Mouse (Mus musculus) adrenal gland, postnatal 25 days (tissue): Measurements from ENCODE around the gene Bmp8b. TPM values are rescaled to one million over a fixed set of nuclear protein-coding genes. Genes with fewer than 3 reads are reported as not detected.
"Not testable (repeated sequence)": the region's sequence is repeated elsewhere in the genome, so short reads cannot be mapped to it uniquely, and the experiment has no call there.

Source experiments
- DNase-seq: peaks from one replicate; pipeline ENCODE4 v3.0.0; 2021; ENCODE audit warnings: mixed read lengths
- long read RNA-seq: library from polyadenylated mRNA; stranded (forward); transcript quantifications from one replicate; pipeline ENCODE4 v2.0.0, GENCODE M21; 2021
- total RNA-seq: library from RNA; stranded (reverse); gene quantifications from 2 replicates; pipeline ENCODE4 v1.2.3, GENCODE M21; 2021

Gene Bmp8b
- total RNA-seq = not detected in 2 replicates
- long read RNA-seq = 0 reads

DNA sequence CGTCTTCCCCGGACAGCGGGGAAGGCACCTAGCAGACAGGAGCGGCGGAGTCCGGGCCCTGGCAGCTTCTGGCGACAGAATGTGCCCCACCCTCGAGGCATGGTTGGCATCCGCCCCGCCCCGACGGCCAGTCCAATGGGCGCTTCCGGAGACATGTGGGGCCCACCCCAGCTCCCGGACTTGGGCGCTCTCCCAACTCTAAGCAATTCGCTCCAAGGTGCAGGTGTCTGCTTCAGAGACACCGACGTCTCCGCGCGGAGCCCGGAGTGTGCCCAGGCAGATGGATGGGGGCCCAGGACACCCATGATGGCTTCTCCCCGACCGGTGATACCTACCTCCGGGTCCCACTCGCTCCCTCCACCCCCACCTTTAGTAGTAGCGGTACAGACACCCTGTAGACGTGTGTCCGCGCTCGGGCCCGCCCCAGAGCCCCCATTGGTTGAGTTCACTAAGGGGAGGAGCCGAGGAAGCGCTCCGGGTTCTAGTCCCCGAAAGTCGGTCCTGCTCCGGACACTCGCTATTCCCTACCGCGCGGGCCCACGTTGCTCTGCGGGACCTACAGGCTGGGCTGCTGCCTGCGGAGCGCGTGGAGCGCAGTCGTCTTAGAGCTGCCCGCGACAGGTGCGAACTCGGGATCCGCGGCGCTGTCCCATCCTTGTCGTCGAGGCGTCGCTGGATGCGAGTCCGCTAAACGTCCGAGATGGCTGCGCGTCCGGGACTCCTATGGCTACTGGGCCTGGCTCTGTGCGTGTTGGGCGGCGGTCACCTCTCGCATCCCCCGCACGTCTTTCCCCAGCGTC is at the start of gene Bmp8b:
Bmp8b (plus strand) TSS at position 515 of the 800 bp plus-strand sequence.
- no peak for DNase-seq

DNA sequence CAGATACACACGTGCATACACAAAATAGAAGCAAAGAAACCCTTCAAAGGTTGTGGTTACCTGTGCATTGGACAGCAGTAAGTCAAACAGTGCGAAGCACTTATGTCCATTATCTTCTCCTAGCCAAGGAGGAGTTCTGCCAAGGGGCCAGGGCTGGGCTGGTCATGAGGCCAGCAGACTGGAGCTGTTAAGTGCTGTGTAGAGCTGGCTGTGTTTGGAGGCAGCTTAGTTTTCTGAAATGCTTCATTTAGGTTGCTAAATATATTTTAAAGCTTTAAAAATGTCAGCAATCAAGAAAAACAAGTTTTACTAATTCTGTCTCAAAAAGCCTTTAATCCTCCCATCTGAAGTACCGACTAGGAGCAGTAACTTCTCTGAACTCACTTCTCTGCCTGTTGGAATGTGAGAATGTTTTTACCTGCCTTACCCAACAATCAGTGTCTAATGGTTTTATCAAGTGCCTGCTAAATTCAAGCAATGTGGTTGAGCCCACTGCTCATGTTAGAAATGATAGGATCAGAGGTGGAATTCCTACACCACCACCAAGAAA is 48.3 kb upstream of the Bmp8b start:
- no peak for DNase-seq

DNA sequence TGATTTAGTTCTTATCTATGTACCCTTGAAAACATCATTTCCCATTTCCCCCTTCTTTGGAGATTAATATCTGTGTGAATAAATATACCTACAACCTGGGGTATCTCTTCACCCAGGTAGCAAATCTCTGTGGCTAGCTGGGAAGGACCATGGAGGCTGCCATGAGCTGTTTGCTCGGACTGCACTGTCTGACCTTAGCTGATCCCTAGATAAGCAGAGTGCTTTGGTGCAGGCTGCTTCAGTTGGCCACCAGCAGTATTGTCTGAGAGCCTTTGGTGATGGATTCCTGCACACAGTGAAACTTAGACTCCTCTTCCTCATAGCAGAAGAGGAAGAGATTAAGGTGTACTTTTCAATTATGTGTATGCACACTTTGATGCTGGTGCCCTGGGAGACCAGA is 47.0 kb upstream of the Bmp8b start:
- DNase-seq = no peak

DNA sequence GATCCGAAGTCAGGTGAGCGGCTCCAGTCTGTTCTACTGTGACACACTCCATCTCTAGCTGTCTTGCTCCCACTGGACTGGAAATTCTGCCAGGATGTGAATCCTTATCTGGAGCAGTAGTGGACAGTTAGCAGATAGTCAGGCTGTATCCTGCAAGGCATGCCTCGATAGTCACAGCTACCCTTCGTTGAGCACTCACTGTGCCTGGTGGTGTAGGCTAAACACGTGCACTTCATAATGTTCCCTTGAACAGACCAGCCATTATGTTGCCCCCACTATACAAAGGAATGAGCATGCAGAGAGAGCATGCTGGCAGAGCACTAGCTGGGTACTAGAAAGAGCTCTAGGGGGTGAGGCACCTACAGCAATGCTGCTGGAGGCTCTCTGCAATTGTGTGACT is 43.2 kb upstream of the Bmp8b start:
- no peak for DNase-seq

DNA sequence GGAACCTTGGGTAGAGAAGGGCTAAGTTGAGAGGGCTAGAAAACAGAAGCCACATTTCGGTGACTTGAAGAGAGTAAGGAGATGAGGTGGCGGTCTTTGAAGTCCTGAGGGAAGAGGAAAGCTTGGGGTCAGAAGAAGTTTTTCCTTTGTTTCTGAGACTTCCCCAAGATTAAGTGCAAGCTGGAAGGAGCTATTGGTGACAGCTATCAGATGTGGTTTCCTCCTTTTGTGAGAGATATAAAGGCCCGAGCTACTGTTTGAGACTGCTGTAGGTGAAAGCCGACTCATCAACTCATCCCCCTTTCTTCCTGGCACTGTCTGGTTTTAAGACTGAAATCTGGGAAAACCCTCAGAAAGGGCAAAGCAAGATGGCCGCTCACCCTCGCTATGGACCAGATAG is 36.3 kb upstream of the Bmp8b start:
- no peak for DNase-seq

DNA sequence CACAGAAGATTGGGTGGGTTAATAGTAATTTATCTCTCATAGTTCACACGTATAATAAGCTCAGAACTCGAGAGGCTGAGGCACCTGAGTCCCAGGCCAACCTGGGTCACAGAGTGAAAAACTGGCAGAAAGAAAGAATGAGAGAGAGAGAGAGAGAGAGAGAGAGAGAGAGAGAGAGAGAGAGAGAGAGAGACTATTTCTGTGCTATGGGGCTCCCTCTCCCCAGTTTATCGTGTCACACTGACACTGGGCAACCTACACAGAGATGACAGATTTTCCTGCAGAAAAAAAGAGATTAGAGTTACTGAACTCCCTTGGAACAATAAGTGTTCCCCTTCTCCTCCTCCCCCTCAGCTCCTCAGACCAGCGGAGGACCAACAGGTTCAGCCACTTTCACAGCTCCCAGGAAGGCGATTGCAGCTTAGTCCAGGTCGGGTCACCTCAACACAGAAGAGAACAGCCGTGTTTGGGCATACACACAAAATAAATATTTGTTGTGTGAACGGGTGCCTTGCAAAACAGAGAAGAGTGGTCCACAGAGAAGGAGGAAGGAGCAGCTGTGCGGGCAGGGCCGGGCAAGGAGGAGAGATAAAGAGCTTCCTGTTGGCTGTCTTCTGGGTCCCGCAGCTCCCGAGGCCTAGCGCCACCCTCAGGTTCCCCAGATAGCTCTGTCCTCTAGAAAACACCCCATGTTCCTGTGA is 33.5 kb upstream of the Bmp8b start:
- DNase-seq = peak; percentile 23

DNA sequence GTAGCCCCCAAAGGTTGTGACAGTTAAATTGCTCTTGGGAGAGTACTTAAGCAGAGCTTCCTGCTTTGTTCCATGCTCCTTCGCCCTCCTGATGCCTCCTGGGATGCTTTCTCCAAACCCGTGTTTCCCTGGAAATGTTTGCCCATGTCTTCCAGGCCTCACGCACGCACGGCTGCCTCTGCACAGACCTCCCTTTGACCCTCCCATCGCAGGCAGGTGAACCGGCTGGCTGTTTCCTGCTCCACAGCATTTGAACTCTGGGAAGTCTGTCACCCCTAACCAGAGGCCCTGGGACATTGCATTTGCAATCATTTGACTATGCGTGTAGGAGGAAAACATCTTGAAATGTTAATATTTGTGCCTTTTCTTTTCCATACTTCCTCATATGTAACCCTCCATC is 28.0 kb upstream of the Bmp8b start:
- no peak for DNase-seq

DNA sequence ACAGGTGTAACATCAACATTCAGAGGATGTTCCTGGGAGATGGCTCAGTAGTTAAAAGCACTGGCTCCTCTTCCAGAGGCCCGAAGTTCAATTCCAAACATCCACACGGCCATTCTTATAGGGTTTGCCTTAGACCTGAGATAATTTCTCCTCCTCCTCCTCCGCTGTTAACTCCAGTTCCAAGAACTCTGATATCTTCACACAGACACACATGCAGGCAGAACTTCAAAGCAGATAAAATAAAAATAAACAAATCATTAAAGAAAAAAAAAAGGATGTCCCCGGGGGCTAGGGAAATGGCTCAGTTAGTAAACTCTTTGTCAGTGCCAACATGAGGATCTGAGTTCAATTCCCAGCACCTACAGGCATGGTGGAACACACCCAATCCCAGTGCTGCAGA is 26.7 kb upstream of the Bmp8b start:
- DNase-seq = no peak

DNA sequence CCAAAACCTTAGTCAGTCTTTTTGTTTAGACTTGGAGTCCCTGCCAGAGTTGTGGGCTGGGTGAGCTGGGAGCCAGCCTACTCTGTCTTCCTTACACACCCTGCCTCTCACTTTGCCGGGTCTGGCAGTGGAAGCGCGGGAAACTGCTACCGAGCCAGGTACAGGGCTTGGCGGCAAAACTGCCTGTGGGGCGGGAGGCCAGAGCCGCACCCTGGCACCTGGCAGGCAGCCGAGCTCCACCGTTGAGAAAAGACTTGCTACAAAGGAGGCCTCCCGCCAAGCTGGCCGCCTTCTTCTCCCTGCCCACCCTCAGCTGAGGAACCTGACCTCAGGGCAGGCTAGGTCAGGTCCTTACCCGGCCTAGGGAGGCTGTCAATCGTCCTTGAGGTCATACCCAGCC is 24.2 kb upstream of the Bmp8b start:
- peak; percentile 15 for DNase-seq

DNA sequence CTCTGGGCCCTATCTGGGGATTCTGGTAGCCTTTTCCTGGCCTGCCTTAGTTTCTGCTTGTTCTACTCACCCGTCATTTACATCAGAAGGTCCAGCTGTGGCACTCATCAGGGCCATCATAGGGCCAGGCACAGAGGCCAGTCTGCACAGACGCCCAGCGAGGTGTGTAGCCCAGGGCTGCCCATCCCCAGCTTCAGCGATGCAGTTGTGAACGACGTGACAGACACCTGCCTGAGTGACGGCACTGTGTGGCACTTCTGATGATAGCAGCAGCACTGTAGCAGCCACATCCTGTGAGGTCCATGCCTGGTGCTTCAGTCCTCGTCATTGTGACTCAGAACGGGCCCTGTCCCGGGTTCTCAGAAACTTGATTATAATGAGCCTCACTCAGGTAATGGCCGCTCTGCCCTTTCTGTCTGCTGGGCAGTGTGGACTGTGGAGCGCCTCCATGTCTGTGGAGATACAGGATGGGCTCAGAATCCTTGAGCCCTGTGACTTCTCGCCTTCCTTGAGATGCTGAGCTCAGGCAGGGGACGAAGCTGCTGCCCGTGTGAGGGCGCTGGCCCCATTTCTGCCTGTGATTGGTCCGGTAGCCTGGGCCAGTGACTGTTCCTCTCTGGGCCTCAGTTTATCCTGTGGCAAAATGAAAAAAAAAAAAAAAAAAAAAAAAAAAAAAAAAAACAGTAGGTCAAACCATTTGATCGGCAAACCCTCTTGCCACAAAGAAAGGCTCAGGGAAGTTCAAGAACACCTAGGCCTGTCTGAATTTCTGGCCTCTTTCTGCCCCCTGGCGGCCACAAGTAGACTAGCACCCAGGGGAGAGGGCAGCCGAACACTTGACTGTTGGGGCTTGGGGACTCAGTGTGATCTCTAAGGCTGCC is 22.4 kb upstream of the Bmp8b start:
- DNase-seq = peak; percentile 65

DNA sequence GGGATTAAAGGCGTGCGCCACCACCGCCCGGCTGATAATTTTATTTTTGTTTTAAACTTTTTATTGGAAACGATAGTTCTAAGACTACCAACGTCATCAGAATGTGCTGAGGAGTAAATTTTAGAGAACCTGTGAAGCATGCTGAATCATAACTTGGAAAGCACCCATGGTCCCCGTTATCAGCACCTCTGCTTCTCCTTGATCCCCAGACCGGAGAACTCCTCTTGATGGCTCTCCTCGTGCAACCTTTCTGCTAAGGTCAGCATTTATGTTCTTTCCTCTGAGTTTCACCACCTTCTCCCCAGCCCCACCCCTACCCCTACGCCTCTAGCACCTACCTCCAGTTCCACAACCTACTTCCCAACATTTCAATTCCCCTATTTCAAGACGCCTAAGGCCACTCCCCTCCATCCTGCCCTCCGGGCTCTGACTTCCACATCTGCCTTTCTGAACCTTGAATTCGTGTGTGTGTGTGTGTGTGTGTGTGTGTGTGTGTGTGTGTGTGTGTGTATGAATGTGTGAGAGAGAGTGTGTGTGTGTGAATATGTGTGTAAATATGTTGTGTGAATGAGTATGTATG is 21.6 kb upstream of the Bmp8b start:
- no peak for DNase-seq

DNA sequence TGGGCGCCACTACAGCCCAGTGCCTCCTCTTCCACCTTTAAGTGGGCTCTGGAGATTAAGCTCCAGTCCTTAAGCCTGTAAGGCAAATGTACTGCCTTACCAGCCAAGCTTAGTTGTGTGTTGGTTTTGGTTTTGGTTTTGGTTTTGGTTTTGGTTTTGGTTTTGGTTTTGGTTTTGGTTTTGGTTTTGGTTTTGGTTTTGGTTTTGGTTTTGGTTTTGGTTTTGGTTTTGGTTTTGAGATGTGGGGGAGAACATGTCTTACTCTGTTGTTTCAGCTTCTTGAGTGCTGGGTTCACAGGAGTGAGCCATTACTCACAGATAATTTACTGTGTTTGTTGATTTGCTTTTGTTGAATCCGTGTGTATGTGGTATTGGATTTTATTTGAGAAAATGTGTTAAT is 19.7 kb upstream of the Bmp8b start:
- no peak for DNase-seq

DNA sequence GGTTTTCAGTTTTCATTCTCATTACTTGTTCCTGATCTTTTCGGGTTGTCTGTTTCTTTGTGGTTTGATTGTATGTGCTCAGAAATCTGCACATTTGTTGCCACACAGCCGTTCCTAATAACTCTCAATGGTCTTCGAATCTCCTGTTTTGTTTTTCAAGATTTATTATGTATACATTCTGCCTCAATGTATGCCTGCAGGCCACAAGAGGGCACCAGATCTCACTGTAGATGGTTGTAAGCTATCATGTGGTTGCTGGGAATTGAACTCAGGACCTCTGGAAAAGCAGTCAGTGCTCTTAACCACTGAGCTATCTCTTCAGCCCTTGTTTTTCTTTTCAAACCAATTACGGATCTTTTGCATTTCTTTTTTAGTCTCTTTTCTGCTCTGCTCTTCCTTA is 18.6 kb upstream of the Bmp8b start:
- DNase-seq = no peak

DNA sequence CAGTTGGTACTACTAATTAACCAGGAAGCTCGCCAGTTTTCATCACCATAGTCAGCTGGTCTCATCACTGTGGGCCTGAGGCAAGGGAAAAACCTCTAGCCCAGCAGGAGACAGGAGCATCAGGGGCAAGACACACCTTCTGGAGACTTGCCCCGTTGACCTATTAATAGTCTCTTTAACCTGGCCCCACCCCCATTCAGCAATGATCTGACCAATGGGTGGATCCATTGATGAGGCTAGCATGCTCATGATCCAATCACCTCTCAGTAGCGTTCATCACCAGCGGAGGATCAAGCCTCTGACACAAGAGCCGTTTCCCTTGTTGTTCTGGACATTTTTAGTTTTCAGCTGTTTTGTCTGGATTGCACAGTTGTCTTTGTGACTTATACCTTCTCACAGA is 12.3 kb upstream of the Bmp8b start:
- DNase-seq = no peak

DNA sequence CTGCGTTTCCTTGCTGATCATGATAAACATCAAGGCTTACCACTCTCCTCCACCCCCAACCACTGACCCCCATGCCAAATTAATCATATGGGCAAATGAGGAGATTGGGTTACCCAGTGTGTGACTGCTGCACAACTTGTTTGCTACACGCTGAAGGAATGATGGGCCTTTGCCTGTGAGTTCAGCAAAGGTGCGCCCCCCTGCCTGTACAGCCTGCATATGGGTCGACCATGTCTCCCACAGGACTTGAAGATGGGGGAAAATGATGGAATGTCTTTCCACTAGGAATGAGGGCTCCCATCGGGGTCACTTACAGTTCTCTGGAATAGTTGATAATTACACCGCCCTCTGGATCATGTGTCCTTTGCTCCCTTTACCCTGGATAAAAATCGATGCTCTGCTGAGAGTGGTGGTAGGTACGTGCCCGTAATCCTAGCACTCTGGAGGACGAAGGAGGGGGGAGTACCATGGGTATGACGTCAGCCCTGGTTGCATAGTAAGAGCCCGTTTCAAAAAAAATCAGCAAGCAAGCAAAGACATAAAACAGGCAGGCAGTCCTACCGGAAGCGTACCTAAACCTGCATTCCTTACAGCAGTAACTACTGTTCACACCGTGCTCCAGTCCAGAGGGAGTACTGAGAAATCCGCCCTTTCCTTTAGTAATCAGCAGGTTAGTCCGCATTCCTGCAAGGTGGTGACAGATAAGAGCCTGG is 11.7 kb upstream of the Bmp8b start:
- no peak for DNase-seq

DNA sequence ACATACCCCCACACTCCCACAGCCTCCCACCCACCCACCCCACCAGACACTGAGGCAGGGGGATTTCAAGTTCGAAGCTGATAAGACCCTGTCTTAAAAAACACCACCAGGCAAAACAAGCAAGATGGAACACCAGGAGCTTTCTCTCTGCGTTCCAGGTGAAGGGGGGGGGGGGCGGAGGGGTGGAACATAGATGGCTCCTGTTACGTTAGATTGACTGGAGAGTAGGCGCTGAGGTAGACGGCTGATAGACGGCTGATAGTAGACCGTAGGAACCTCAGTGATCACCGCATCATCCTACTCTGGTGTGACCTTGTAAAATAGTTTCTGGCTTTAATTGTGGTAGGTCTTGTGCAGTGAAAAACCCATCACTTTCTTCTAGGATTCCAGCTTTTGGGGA is 11.1 kb upstream of the Bmp8b start:
- DNase-seq = no peak

DNA sequence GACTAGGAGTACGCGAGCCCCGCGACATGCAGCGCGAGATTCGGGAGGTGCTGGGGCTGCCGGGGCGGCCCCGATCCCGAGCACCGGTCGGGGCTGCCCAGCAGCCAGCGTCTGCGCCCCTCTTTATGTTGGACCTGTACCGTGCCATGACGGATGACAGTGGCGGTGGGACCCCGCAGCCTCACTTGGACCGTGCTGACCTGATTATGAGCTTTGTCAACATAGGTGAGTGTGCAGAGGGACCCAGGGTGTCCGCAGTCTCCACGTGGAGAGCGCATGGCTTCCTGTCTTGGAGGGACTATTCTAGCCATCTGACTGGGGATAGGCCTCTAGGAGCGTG is 456 bp downstream of the Bmp8b start:
- no peak for DNase-seq

DNA sequence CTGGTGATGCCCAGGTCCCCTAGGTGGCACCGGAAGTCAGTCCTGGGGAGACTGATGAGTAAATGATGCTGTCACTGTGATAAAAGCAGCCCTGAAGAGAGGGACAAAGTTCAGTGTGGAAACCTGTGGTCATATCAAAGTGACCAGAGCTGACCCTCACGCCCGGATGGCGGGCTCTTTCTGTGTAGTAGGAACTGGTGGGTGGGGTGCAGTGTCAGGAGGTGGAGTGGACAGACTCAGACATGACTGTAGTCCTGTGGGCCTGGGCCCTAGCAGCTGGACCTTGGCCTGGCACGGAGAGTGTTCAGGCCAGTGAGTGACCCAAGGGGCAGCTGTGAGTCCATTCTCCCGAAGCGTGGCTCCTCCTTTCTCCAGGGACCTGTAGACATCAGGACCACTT is 964 bp downstream of the Bmp8b start:
- not testable (repeated sequence) for DNase-seq

DNA sequence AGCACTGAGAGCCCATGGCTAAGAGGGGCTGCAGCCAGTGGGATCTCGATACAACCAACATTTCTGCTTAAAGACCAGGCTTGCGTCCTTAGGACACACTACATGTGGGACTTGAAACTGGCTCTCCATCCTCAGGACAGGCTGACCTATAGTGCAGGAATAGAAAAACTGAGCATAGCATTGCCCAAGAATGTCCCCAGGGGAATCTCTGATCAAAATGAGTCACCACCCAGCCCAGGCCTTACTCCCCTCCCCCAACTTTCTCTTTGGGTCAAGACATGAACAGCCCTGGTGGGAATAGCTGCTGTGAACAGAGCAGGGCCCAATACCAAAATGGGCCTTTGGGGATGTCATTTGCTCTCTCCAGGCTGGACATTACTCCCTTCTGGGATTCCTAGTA is 1.9 kb downstream of the Bmp8b start:
- no peak for DNase-seq

DNA sequence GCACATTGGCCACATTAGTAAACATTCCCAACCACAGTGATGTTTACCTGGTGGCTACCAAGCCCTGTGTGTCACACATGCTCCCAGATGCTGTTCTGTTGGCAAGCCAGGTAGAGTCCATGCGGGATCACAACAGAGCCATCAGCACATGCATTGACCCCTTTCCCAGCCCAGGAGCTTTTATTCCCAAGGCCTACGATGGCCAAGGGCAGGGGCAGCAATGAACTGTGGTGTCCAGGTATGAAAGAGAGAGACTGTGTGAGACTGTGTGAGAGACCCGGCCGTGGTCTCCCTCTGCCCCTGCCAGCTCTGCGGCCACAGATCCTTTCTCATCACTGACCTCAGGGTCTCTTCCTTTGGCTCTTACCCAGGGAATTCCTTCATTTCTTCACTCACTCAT is 3.1 kb downstream of the Bmp8b start:
- DNase-seq = no peak

DNA sequence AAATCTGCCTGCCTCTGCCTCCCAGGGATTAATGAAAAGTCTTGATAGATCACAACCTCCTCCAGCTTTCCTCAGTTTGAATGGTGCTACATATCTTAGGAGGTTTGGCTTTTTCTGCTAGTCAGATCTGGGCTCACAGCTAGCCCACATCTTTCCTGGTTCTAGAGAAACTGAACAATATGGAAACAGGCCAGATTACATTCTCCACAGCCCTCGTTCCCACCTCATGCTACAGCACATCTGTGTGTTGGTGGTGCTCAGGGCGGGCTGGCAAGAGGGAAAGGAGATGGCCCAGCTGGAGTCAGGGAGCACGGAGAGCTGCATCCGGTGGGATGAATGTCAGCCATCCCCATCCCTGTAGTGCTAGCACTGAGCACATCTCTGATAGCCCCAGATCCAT is 5.8 kb downstream of the Bmp8b start:
- no peak for DNase-seq
